Mouse (Mus musculus): ENCODE measurements around the gene Bex2. TPM values are rescaled to one million over a fixed set of nuclear protein-coding genes. Genes with fewer than 3 reads are reported as not detected.
"Not testable (repeated sequence)": the region's sequence is repeated elsewhere in the genome, so short reads cannot be mapped to it uniquely, and the experiment has no call there.

Bex2 gene
- total and polyA plus RNA-seq, 2 experiments from 2014 or later, result 294 to 1,237 TPM

DNA sequence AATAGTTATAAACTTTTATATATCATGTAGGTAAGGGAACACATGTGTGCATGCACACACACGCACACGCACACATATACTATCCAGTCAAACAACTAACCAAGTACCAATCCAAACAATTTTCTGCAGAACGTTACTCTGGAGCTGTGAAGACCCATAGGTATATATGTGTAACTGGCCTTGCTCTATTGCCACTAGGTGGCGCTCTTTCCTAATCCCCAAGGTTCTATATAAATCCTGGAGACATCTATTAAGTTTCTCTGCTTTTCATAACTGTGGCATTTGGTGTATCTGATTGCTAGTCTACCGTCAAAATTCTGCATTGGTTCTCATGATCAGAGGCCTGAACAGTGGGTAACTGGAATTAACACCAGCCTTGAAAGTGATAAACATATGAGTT lies 20.5 kb downstream of the Bex2 start:
- ATAC-seq (ENCODE audit: low FRiP score) (peak; percentile 44; the same call in 1 of the 2 replicates), DNase-seq (ENCODE audit: low spot score) (peak; percentile 83)
- H3K9ac ChIP-seq (replicated peaks; ENCODE audit: low read length, poor library complexity, severe bottlenecking), result no peak overlapping the region
- H3K4me3 ChIP-seq (ENCODE audit: low read depth, low read length), result no peak overlapping the region
- peak; percentile 84 for TF ChIP-seq CTCF (IDR thresholded peaks at IDR 0.05)
- H3K27me3 ChIP-seq (ENCODE audit: insufficient read depth, low read length), result no peaks in the 10 kb centered on the region
- H3K9me3 ChIP-seq (ENCODE audit: low read length), result no peaks in the 10 kb centered on the region
- WGBS, result 25% methylated on average over 5 of the region's 5 CpGs
- H3K36me3 ChIP-seq (ENCODE audit: insufficient read depth, low read length), result no peaks in the 10 kb centered on the region
- no peak overlapping the region for H3K4me2 ChIP-seq (ENCODE audit: low read depth, low read length, poor library complexity, severe bottlenecking)
- H3K27ac ChIP-seq (ENCODE audit: low read depth, low read length), result no peak overlapping the region
- H3K4me1 ChIP-seq (ENCODE audit: insufficient read depth, low read length), result no peaks in the 10 kb centered on the region

DNA sequence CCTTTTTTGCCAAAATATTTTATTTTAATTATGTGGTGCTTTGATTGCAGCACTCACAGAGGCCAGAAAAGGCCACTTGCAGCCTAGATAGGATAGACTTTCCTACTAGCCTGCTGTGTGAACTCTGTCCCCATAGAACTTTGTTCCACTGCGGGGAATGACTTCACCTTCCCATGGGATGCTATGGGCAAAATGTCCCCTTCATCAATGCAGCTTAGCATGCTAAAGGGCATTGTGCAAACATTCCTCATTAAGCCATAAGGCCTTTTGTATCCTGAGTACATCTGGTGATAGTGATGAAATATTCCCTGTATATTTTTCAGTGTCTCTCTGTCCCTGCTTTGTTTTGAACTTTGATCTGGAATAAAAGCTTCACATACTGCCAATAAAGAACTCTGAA lies 24.3 kb downstream of the Bex2 start:
- WGBS, result 80% methylated on average over 1 of the region's 1 CpGs
- Histone ChIP-seq H3K36me3 (ENCODE audit: insufficient read depth, low read length) (no peaks in the 10 kb centered on the region), H3K9ac (replicated peaks; ENCODE audit: low read length, poor library complexity, severe bottlenecking) (no peak overlapping the region), H3K9me3 (ENCODE audit: low read length) (no peaks in the 10 kb centered on the region), H3K27ac (ENCODE audit: low read depth, low read length) (no peak overlapping the region), H3K27me3 (ENCODE audit: insufficient read depth, low read length) (no peaks in the 10 kb centered on the region), H3K4me2 (ENCODE audit: low read depth, low read length, poor library complexity, severe bottlenecking) (no peak overlapping the region), H3K4me1 (ENCODE audit: insufficient read depth, low read length) (no peaks in the 10 kb centered on the region), H3K4me3 (ENCODE audit: low read depth, low read length) (no peak overlapping the region)
- no peak for TF ChIP-seq CTCF (IDR thresholded peaks at IDR 0.05)
- DNase-seq (ENCODE audit: low spot score) (no peak), ATAC-seq (ENCODE audit: low FRiP score) (no peak)

DNA sequence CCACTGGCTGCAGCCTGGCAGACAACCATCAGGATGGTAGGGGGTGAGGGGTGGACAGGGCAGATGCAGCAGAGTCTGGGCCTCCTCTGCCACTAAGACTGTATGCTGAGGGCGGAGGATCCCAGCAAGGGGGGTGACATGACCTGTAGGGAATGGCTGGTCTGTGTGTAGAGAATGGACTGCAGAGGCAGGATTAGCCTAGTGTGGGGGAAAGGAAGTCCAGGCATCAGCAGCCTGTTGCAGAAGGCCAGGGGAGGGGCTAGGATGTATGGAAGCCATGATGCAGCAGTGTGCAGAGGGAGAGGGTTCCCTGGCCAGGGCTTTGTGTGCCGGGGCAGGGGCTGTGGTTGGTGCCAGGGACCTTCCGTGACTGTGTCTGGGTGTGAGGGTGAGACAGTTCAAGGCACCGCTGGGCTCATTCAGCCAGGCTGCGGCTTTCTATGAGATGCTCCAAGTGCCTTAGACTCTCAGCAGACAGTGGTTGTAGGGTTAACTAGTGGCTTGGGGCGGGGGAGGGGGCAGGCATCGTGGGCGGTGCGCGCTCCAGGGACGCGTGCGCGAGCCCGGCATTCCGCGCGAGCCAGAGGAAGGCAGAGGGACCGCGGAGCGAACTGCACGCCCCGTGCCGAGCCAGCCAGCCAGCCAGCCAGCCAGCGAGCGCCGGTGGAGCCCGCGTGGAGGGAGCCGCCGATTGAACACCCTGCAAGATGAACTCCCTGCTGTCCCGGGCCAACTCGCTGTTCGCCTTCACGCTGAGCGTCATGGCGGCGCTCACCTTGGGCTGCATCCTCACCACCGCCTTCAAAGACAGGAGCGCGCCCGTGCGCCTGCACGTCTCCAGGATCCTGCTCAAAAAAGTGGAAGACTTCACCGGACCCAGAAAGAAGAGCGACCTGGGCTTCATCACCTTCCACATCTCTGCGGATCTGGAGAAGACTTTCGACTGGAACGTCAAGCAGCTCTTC lies 35.0 kb downstream of the Bex2 start, which contains the start of gene Arxes1:
TSS of gene Arxes1 (plus strand) at position 569 of the 965 bp plus-strand sequence.
- Histone ChIP-seq H3K4me3 (ENCODE audit: low read depth, low read length) (peak within 1 kb of the TSS; percentile 35), H3K4me2 (ENCODE audit: low read depth, low read length, poor library complexity, severe bottlenecking) (peak within 1 kb of the TSS; percentile 42)
- not testable (repeated sequence) for H3K27me3 ChIP-seq (ENCODE audit: insufficient read depth, low read length); H3K9ac ChIP-seq (replicated peaks; ENCODE audit: low read length, poor library complexity, severe bottlenecking); H3K4me1 ChIP-seq (ENCODE audit: insufficient read depth, low read length); H3K36me3 ChIP-seq (ENCODE audit: insufficient read depth, low read length); H3K27ac ChIP-seq (ENCODE audit: low read depth, low read length); H3K9me3 ChIP-seq (ENCODE audit: low read length)
- ATAC-seq (ENCODE audit: low FRiP score), result peak; percentile 94
- 13% methylated on average over 14 of the region's 49 CpGs for WGBS
- DNase-seq (ENCODE audit: low spot score), result peak; percentile 3

DNA sequence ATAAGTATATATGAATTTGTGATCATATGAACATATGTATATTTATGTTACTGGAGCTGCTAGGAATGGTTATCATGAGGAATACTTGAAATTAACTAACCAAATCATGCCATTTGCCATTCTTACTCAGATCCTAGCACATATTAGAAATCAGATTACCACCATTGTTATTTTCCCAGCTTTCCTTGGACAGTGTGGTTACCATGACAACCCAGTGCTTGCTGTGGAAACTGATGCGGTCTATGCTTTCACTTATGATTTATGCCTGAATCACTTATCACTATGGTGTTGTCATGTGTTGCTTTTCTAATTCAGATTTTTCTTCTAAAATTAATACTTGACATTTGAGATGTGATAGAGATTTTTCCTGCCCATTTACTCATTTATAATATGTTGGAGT lies 37.7 kb downstream of the Bex2 start:
- H3K27ac ChIP-seq (ENCODE audit: low read depth, low read length), result no peak overlapping the region
- H3K9ac ChIP-seq (replicated peaks; ENCODE audit: low read length, poor library complexity, severe bottlenecking), result no peak overlapping the region
- DNase-seq (ENCODE audit: low spot score) (peak; percentile 13), ATAC-seq (ENCODE audit: low FRiP score) (no peak)
- no peaks in the 10 kb centered on the region for H3K9me3 ChIP-seq (ENCODE audit: low read length)
- H3K27me3 ChIP-seq (ENCODE audit: insufficient read depth, low read length), result no peaks in the 10 kb centered on the region
- TF ChIP-seq CTCF (IDR thresholded peaks at IDR 0.05), result no peak
- no peak overlapping the region for H3K4me3 ChIP-seq (ENCODE audit: low read depth, low read length)
- no peak overlapping the region for H3K4me2 ChIP-seq (ENCODE audit: low read depth, low read length, poor library complexity, severe bottlenecking)
- WGBS, result 40% methylated on average over 1 of the region's 1 CpGs
- no peaks in the 10 kb centered on the region for H3K4me1 ChIP-seq (ENCODE audit: insufficient read depth, low read length)
- no peaks in the 10 kb centered on the region for H3K36me3 ChIP-seq (ENCODE audit: insufficient read depth, low read length)

Other genes starting within 250 kb of the Bex2 start
- gene Gprasp2, start 229.2 kb downstream of the Bex2 start, total RNA-seq (2014; rRNA removed), result 198 and 252 TPM in 2 replicates
- gene Gprasp2, start 229.2 kb downstream of the Bex2 start, polyA plus RNA-seq (2015; fragmentation: Nextera tagmentation; extraction: Ambion mirVana), result 285 and 291 TPM in 2 replicates
- 238 and 253 TPM in 2 replicates for gene Arxes2, start 74.4 kb downstream of the Bex2 start, total RNA-seq (2014; rRNA removed)
- 387 and 388 TPM in 2 replicates for gene Arxes2, start 74.4 kb downstream of the Bex2 start, polyA plus RNA-seq (2015; fragmentation: Nextera tagmentation; extraction: Ambion mirVana)
- 73.3 and 85.3 TPM in 2 replicates for gene Arxes1, start 34.9 kb downstream of the Bex2 start, total RNA-seq (2014; rRNA removed)
- 228 and 243 TPM in 2 replicates for gene Arxes1, start 34.9 kb downstream of the Bex2 start, polyA plus RNA-seq (2015; fragmentation: Nextera tagmentation; extraction: Ambion mirVana)
- gene Nxf3, start 17.0 kb upstream of the Bex2 start, total RNA-seq (2014; rRNA removed), result 0.14 and 0.71 TPM in 2 replicates
- 0.05 and 0.10 TPM in 2 replicates for gene Nxf3, start 17.0 kb upstream of the Bex2 start, polyA plus RNA-seq (2015; fragmentation: Nextera tagmentation; extraction: Ambion mirVana)
- gene Bex4, start 70.8 kb upstream of the Bex2 start, total RNA-seq (2014; rRNA removed), result 66.6 and 75.0 TPM in 2 replicates
- gene Bex4, start 70.8 kb upstream of the Bex2 start, polyA plus RNA-seq (2015; fragmentation: Nextera tagmentation; extraction: Ambion mirVana), result 189 and 207 TPM in 2 replicates
- gene Tceal8, start 104.1 kb upstream of the Bex2 start, total RNA-seq (2014; rRNA removed), result 84.0 and 99.7 TPM in 2 replicates
- gene Tceal8, start 104.1 kb upstream of the Bex2 start, polyA plus RNA-seq (2015; fragmentation: Nextera tagmentation; extraction: Ambion mirVana), result 133 and 135 TPM in 2 replicates
- gene Tceal5, start 135.6 kb upstream of the Bex2 start, total RNA-seq (2014; rRNA removed), result 7.9 and 14.2 TPM in 2 replicates
- 37.1 and 39.2 TPM in 2 replicates for gene Tceal5, start 135.6 kb upstream of the Bex2 start, polyA plus RNA-seq (2015; fragmentation: Nextera tagmentation; extraction: Ambion mirVana)
- 2.6 and 6.2 TPM in 2 replicates for gene Tceal7, start 146.5 kb upstream of the Bex2 start, total RNA-seq (2014; rRNA removed)
- gene Tceal7, start 146.5 kb upstream of the Bex2 start, polyA plus RNA-seq (2015; fragmentation: Nextera tagmentation; extraction: Ambion mirVana), result 5.7 and 5.8 TPM in 2 replicates
- 73.9 and 108 TPM in 2 replicates for gene Bex1, start 147.3 kb upstream of the Bex2 start, total RNA-seq (2014; rRNA removed)
- 336 and 338 TPM in 2 replicates for gene Bex1, start 147.3 kb upstream of the Bex2 start, polyA plus RNA-seq (2015; fragmentation: Nextera tagmentation; extraction: Ambion mirVana)
- 71.2 and 131 TPM in 2 replicates for gene Tceal9, start 176.8 kb upstream of the Bex2 start, total RNA-seq (2014; rRNA removed)
- gene Tceal9, start 176.8 kb upstream of the Bex2 start, polyA plus RNA-seq (2015; fragmentation: Nextera tagmentation; extraction: Ambion mirVana), result 253 and 259 TPM in 2 replicates
- gene Bex3, start 202.0 kb upstream of the Bex2 start, total RNA-seq (2014; rRNA removed), result 305 and 324 TPM in 2 replicates
- 916 and 923 TPM in 2 replicates for gene Bex3, start 202.0 kb upstream of the Bex2 start, polyA plus RNA-seq (2015; fragmentation: Nextera tagmentation; extraction: Ambion mirVana)